Mouse (Mus musculus): Measurements from ENCODE around the gene Gm14214.

DNA sequence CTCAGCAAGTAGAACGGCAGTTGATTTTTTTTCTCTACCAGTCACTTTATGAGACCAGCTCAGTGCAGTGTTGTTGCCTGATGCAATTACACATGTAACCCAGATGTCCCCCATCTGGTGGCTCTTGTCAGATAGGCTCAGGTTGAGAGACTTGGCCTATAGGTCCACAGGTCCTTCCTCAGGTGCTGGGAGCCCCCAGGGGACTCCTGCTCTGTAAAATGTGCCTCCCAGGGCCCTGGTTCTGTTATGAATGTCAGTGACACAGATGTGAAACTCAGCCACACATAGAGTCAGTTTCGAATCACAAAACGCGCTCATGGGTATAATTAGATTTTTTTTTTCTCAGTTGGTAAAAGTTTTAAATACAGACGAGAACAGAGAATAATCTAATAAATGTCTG lies 12.1 kb downstream of the Gm14214 start:
- no peak for TF ChIP-seq CHD2 (IDR thresholded peaks at IDR 0.05; ENCODE audit: low read depth, low read length)
- TF ChIP-seq HCFC1 (IDR thresholded peaks at IDR 0.05; ENCODE audit: borderline replicate concordance, insufficient read depth, low read length) = no peak
- TF ChIP-seq ZC3H11A (IDR thresholded peaks at IDR 0.05; ENCODE audit: borderline replicate concordance, low read depth, low read length) = no peak
- TF ChIP-seq MAFK (IDR thresholded peaks at IDR 0.05; ENCODE audit: insufficient read depth, low read depth, low read length) = no peak

Data from ES-E14 (cell line).